Mouse (Mus musculus): ENCODE results near the gene Il11. TPM values are rescaled to one million over a fixed set of nuclear protein-coding genes. Genes with fewer than 3 reads are reported as not detected.
"Not testable (repeated sequence)": the region's sequence is repeated elsewhere in the genome, so short reads cannot be mapped to it uniquely, and the experiment has no call there.

The Il11 gene
- polyA plus RNA-seq (2015; fragmentation: Nextera tagmentation; extraction: Ambion mirVana), result 0.42 and 0.65 TPM in 2 replicates

- Histone ChIP-seq H3K9ac (ENCODE audit: low read length) (no peak within 1 kb of the TSS), H3K27me3 (ENCODE audit: control insufficient read depth, insufficient read depth, low read length) (no peaks in the 10 kb centered on the region), H3K9me3 (ENCODE audit: control insufficient read depth, low read length) (no peaks in the 10 kb centered on the region), H3K4me3 (ENCODE audit: low read depth, low read length) (no peak within 1 kb of the TSS), H3K4me2 (replicated peaks; ENCODE audit: low read depth) (no peak within 1 kb of the TSS), H3K4me1 (replicated peaks; ENCODE audit: control insufficient read depth, insufficient read depth) (no peaks in the 10 kb centered on the region), H3K27ac (replicated peaks) (no peak within 1 kb of the TSS), H3K36me3 (ENCODE audit: control insufficient read depth, insufficient read depth, low read length) (no peaks in the 10 kb centered on the region)
- DNase-seq (ENCODE audit: low spot score) (no peak), ATAC-seq (ENCODE audit: low FRiP score, low TSS enrichment) (no peak)
- WGBS, result 71% methylated on average over 2 of the region's 2 CpGs
- TF ChIP-seq EP300 (optimal IDR thresholded peaks at IDR 0.05), result no peak
- TF ChIP-seq CTCF (IDR thresholded peaks at IDR 0.05; ENCODE audit: low read depth), result no peak
Measured at GRCm38 (mm10) chr7:4782759-4783158, at the start of gene Il11, which contains the start of gene Tmem190. Gene Il11, minus strand, starts transcription at chr7:4782859. Gene Tmem190, plus strand, starts transcription at chr7:4782937.

GRCm38 (mm10) chr7:4830476-4830875, 47.8 kb upstream of the Il11 start:
- no peak overlapping the region for H3K4me2 ChIP-seq (replicated peaks; ENCODE audit: low read depth)
- DNase-seq (ENCODE audit: low spot score) (no peak), ATAC-seq (ENCODE audit: low FRiP score, low TSS enrichment) (no peak)
- no peak overlapping the region for H3K9ac ChIP-seq (ENCODE audit: low read length)
- H3K36me3 ChIP-seq (ENCODE audit: control insufficient read depth, insufficient read depth, low read length), result no peaks in the 10 kb centered on the region
- H3K27ac ChIP-seq (replicated peaks), result no peak overlapping the region
- H3K9me3 ChIP-seq (ENCODE audit: control insufficient read depth, low read length), result no peaks in the 10 kb centered on the region
- TF ChIP-seq CTCF (IDR thresholded peaks at IDR 0.05; ENCODE audit: low read depth) (no peak), EP300 (optimal IDR thresholded peaks at IDR 0.05) (no peak)
- WGBS, result 8% methylated on average over 12 of the region's 12 CpGs
- H3K4me1 ChIP-seq (replicated peaks; ENCODE audit: control insufficient read depth, insufficient read depth), result no peaks in the 10 kb centered on the region
- no peak overlapping the region for H3K4me3 ChIP-seq (ENCODE audit: low read depth, low read length)
- H3K27me3 ChIP-seq (ENCODE audit: control insufficient read depth, insufficient read depth, low read length), result no peaks in the 10 kb centered on the region

GRCm38 (mm10) chr7:4825365-4825764, 42.7 kb upstream of the Il11 start:
- Histone ChIP-seq H3K9ac (ENCODE audit: low read length) (no peak overlapping the region), H3K36me3 (ENCODE audit: control insufficient read depth, insufficient read depth, low read length) (no peaks in the 10 kb centered on the region), H3K27ac (replicated peaks) (no peak overlapping the region), H3K9me3 (ENCODE audit: control insufficient read depth, low read length) (no peaks in the 10 kb centered on the region), H3K4me3 (ENCODE audit: low read depth, low read length) (no peak overlapping the region), H3K27me3 (ENCODE audit: control insufficient read depth, insufficient read depth, low read length) (no peaks in the 10 kb centered on the region), H3K4me1 (replicated peaks; ENCODE audit: control insufficient read depth, insufficient read depth) (no peaks in the 10 kb centered on the region), H3K4me2 (replicated peaks; ENCODE audit: low read depth) (no peak overlapping the region)
- 44% methylated on average over 4 of the region's 4 CpGs for WGBS
- no peak for DNase-seq (ENCODE audit: low spot score)
- ATAC-seq (ENCODE audit: low FRiP score, low TSS enrichment), result no peak
- TF ChIP-seq CTCF (IDR thresholded peaks at IDR 0.05; ENCODE audit: low read depth), result no peak
- TF ChIP-seq EP300 (optimal IDR thresholded peaks at IDR 0.05), result no peak

GRCm38 (mm10) chr7:4822162-4822907, 39.7 kb upstream of the Il11 start:
- WGBS, result 53% methylated on average over 6 of the region's 6 CpGs
- H3K27me3 ChIP-seq (ENCODE audit: control insufficient read depth, insufficient read depth, low read length), result no peaks in the 10 kb centered on the region
- H3K27ac ChIP-seq (replicated peaks), result no peak overlapping the region
- no peaks in the 10 kb centered on the region for H3K9me3 ChIP-seq (ENCODE audit: control insufficient read depth, low read length)
- no peak overlapping the region for H3K4me3 ChIP-seq (ENCODE audit: low read depth, low read length)
- H3K4me2 ChIP-seq (replicated peaks; ENCODE audit: low read depth), result no peak overlapping the region
- no peak for TF ChIP-seq EP300 (optimal IDR thresholded peaks at IDR 0.05)
- no peak for TF ChIP-seq CTCF (IDR thresholded peaks at IDR 0.05; ENCODE audit: low read depth)
- ATAC-seq (ENCODE audit: low FRiP score, low TSS enrichment) (no peak), DNase-seq (ENCODE audit: low spot score) (no peak)
- no peaks in the 10 kb centered on the region for H3K4me1 ChIP-seq (replicated peaks; ENCODE audit: control insufficient read depth, insufficient read depth)
- H3K9ac ChIP-seq (ENCODE audit: low read length), result no peak overlapping the region
- no peaks in the 10 kb centered on the region for H3K36me3 ChIP-seq (ENCODE audit: control insufficient read depth, insufficient read depth, low read length)

GRCm38 (mm10) chr7:4821690-4822089, 39.0 kb upstream of the Il11 start:
- Histone ChIP-seq H3K4me3 (ENCODE audit: low read depth, low read length) (no peak overlapping the region), H3K27me3 (ENCODE audit: control insufficient read depth, insufficient read depth, low read length) (no peaks in the 10 kb centered on the region), H3K4me1 (replicated peaks; ENCODE audit: control insufficient read depth, insufficient read depth) (no peaks in the 10 kb centered on the region), H3K9ac (ENCODE audit: low read length) (no peak overlapping the region), H3K4me2 (replicated peaks; ENCODE audit: low read depth) (no peak overlapping the region), H3K27ac (replicated peaks) (no peak overlapping the region), H3K36me3 (ENCODE audit: control insufficient read depth, insufficient read depth, low read length) (no peaks in the 10 kb centered on the region), H3K9me3 (ENCODE audit: control insufficient read depth, low read length) (no peaks in the 10 kb centered on the region)
- no peak for ATAC-seq (ENCODE audit: low FRiP score, low TSS enrichment)
- 78% methylated on average over 4 of the region's 4 CpGs for WGBS
- TF ChIP-seq CTCF (IDR thresholded peaks at IDR 0.05; ENCODE audit: low read depth) (no peak), EP300 (optimal IDR thresholded peaks at IDR 0.05) (no peak)
- no peak for DNase-seq (ENCODE audit: low spot score)

GRCm38 (mm10) chr7:4820925-4821324, 38.3 kb upstream of the Il11 start:
- H3K27me3 ChIP-seq (ENCODE audit: control insufficient read depth, insufficient read depth, low read length); H3K9me3 ChIP-seq (ENCODE audit: control insufficient read depth, low read length); H3K27ac ChIP-seq (replicated peaks); DNase-seq (ENCODE audit: low spot score); ATAC-seq (ENCODE audit: low FRiP score, low TSS enrichment); H3K4me1 ChIP-seq (replicated peaks; ENCODE audit: control insufficient read depth, insufficient read depth); H3K4me2 ChIP-seq (replicated peaks; ENCODE audit: low read depth); H3K4me3 ChIP-seq (ENCODE audit: low read depth, low read length); H3K36me3 ChIP-seq (ENCODE audit: control insufficient read depth, insufficient read depth, low read length); H3K9ac ChIP-seq (ENCODE audit: low read length): not testable (repeated sequence)
- 84% methylated on average over 7 of the region's 7 CpGs for WGBS
